Mouse (Mus musculus) limb, embryonic 13.5 days (tissue): ENCODE data around the gene Mgat3. TPM values are rescaled to one million over a fixed set of nuclear protein-coding genes. Genes with fewer than 3 reads are reported as not detected.

Experiments used
- ATAC-seq: fragments of 200-750 bp; cut with Nextera tagmentation; 2 replicates; pipeline ENCODE4 v1.8.0; 2017; ENCODE audit warnings: low read depth, moderate number of reproducible peaks, moderate TSS enrichment; ENCODE audit not compliant: low FRiP score
- H3K27ac ChIP-seq: fragments of 300-500 bp; sonication (generic); 2 replicates; pipeline ENCODE4 v1.5.1; 2015; ENCODE audit warnings: inconsistent platforms, mild to moderate bottlenecking, moderate library complexity
- H3K27me3 ChIP-seq: fragments of 300-500 bp; sonication (generic); 2 replicates; pipeline ENCODE4 v1.6.1; 2015; ENCODE audit warnings: mild to moderate bottlenecking, inconsistent platforms
- H3K36me3 ChIP-seq: fragments of 300-500 bp; sonication (generic); 2 replicates; pipeline ENCODE4 v1.6.1; 2015; ENCODE audit warnings: inconsistent platforms, mild to moderate bottlenecking, moderate library complexity
- H3K4me1 ChIP-seq: fragments of 300-500 bp; sonication (generic); 2 replicates; pipeline ENCODE4 v1.6.1; 2015; ENCODE audit warnings: inconsistent platforms
- H3K4me2 ChIP-seq: fragments of 300-500 bp; sonication (generic); replicated peaks from 2 replicates; pipeline ENCODE4 v1.6.1; 2015; ENCODE audit warnings: inconsistent platforms, mild to moderate bottlenecking, moderate library complexity
- H3K4me3 ChIP-seq: fragments of 300-500 bp; sonication (generic); 2 replicates; pipeline ENCODE4 v1.5.1; 2015; ENCODE audit warnings: moderate library complexity, mild to moderate bottlenecking, inconsistent platforms
- H3K9ac ChIP-seq: fragments of 300-500 bp; sonication (generic); 2 replicates; pipeline ENCODE4 v1.6.1; 2015; ENCODE audit warnings: mild to moderate bottlenecking, inconsistent platforms
- H3K9me3 ChIP-seq: fragments of 300-500 bp; sonication (generic); 2 replicates; pipeline ENCODE4 v1.6.1; 2016; ENCODE audit warnings: inconsistent platforms
- WGBS: fragments of 180-500 bp; shearing (Covaris S2); methylation state at CpG from one replicate; pipeline ENCODE4 v1.1.7; 2015; 5-methylcytosine and 5-hydroxymethylcytosine counted together
- polyA plus RNA-seq: library from polyadenylated mRNA; unstranded; fragments of >200 nt; fragmentation: Nextera tagmentation; extraction: Ambion mirVana; gene quantifications from 2 replicates; pipeline ENCODE4 v1.2.1, GENCODE M21; 2015

Gene Mgat3
- polyA plus RNA-seq, 1 experiment from 2014 or later, result 6.1 TPM

GRCm38 (mm10) chr15:80190075-80190474 is 16.6 kb downstream of the Mgat3 start:
- H3K27me3 ChIP-seq, result no peaks in the 10 kb centered on the region
- no peak overlapping the region for H3K9ac ChIP-seq
- no peak for ATAC-seq

GRCm38 (mm10) chr15:80191585-80192245 is 18.2 kb downstream of the Mgat3 start:
- no peaks in the 10 kb centered on the region for H3K9me3 ChIP-seq
- no peak overlapping the region for H3K4me3 ChIP-seq
- no peaks in the 10 kb centered on the region for H3K36me3 ChIP-seq
- no peak for ATAC-seq
- 60% methylated on average over 8 of the region's 8 CpGs for WGBS
- no peak overlapping the region for H3K4me2 ChIP-seq
- H3K9ac ChIP-seq, result no peak overlapping the region
- H3K4me1 ChIP-seq, result peaks cover 14% of the 10 kb centered on the region; the same call in 1 of the 2 replicates
- H3K27ac ChIP-seq, result no peak overlapping the region
- H3K27me3 ChIP-seq, result no peaks in the 10 kb centered on the region

More at GRCm38 (mm10) chr15:80190075-80190474, 16.6 kb downstream of the Mgat3 start:
- Histone ChIP-seq H3K27ac (no peak overlapping the region), H3K4me1 (peaks cover 14% of the 10 kb centered on the region; the same call in 1 of the 2 replicates), H3K4me2 (no peak overlapping the region), H3K4me3 (no peak overlapping the region), H3K36me3 (no peaks in the 10 kb centered on the region), H3K9me3 (no peaks in the 10 kb centered on the region)
- 82% methylated on average over 4 of the region's 4 CpGs for WGBS

- WGBS, result 89% methylated on average over 6 of the region's 6 CpGs
- Histone ChIP-seq H3K4me3 (no peak overlapping the region), H3K27me3 (no peaks in the 10 kb centered on the region), H3K9ac (no peak overlapping the region), H3K36me3 (no peaks in the 10 kb centered on the region), H3K4me2 (no peak overlapping the region), H3K27ac (no peak overlapping the region), H3K9me3 (no peaks in the 10 kb centered on the region), H3K4me1 (peaks cover 14% of the 10 kb centered on the region; the same call in 1 of the 2 replicates)
- ATAC-seq, result no peak
Measured at GRCm38 (mm10) chr15:80192246-80192585, 18.7 kb downstream of the Mgat3 start.

GRCm38 (mm10) chr15:80192847-80193246 is 19.3 kb downstream of the Mgat3 start:
- Histone ChIP-seq H3K4me1 (peaks cover 14% of the 10 kb centered on the region; the same call in 1 of the 2 replicates), H3K9me3 (no peaks in the 10 kb centered on the region), H3K4me2 (no peak overlapping the region), H3K9ac (no peak overlapping the region), H3K27ac (no peak overlapping the region), H3K36me3 (no peaks in the 10 kb centered on the region; the same call in 1 of the 2 replicates), H3K4me3 (no peak overlapping the region), H3K27me3 (no peaks in the 10 kb centered on the region)
- ATAC-seq, result no peak
- WGBS, result 81% methylated on average over 7 of the region's 7 CpGs

- 55% methylated on average over 2 of the region's 2 CpGs for WGBS
- Histone ChIP-seq H3K4me3 (no peak overlapping the region), H3K9me3 (no peaks in the 10 kb centered on the region), H3K36me3 (peaks cover 4% of the 10 kb centered on the region; the same call in 1 of the 2 replicates), H3K27me3 (no peaks in the 10 kb centered on the region), H3K9ac (no peak overlapping the region), H3K4me1 (no peaks in the 10 kb centered on the region), H3K27ac (no peak overlapping the region), H3K4me2 (no peak overlapping the region)
- ATAC-seq, result no peak
Measured at GRCm38 (mm10) chr15:80199556-80199955, 26.0 kb downstream of the Mgat3 start.

- H3K9me3 ChIP-seq, result no peaks in the 10 kb centered on the region
- no peak overlapping the region for H3K4me3 ChIP-seq
- H3K4me1 ChIP-seq, result no peaks in the 10 kb centered on the region
- peaks cover 4% of the 10 kb centered on the region; the same call in 1 of the 2 replicates for H3K36me3 ChIP-seq
- WGBS, result 85% methylated on average over 6 of the region's 6 CpGs
- H3K27ac ChIP-seq, result no peak overlapping the region
- no peaks in the 10 kb centered on the region for H3K27me3 ChIP-seq
- no peak overlapping the region for H3K9ac ChIP-seq
- no peak for ATAC-seq
- no peak overlapping the region for H3K4me2 ChIP-seq
Measured at GRCm38 (mm10) chr15:80202111-80202775, 28.7 kb downstream of the Mgat3 start.

GRCm38 (mm10) chr15:80203406-80203805 is 29.9 kb downstream of the Mgat3 start:
- H3K4me3 ChIP-seq, result no peak overlapping the region
- no peaks in the 10 kb centered on the region for H3K4me1 ChIP-seq
- H3K27me3 ChIP-seq, result no peaks in the 10 kb centered on the region
- H3K4me2 ChIP-seq, result no peak overlapping the region
- no peak overlapping the region for H3K9ac ChIP-seq
- H3K36me3 ChIP-seq, result 0 out of 2 replicates have a peak, but pooled peaks cover 4% of the 10 kb centered on the region
- no peaks in the 10 kb centered on the region for H3K9me3 ChIP-seq
- ATAC-seq, result no peak
- 29% methylated on average over 4 of the region's 4 CpGs for WGBS
- H3K27ac ChIP-seq, result no peak overlapping the region

GRCm38 (mm10) chr15:80206057-80206565 is 32.6 kb downstream of the Mgat3 start:
- Histone ChIP-seq H3K9me3 (no peaks in the 10 kb centered on the region), H3K4me2 (no peak overlapping the region), H3K27me3 (no peaks in the 10 kb centered on the region), H3K4me3 (no peak overlapping the region), H3K36me3 (peaks cover 5% of the 10 kb centered on the region), H3K9ac (no peak overlapping the region), H3K4me1 (no peaks in the 10 kb centered on the region), H3K27ac (no peak overlapping the region)
- ATAC-seq, result no peak
- WGBS, result 86% methylated on average over 3 of the region's 3 CpGs

GRCm38 (mm10) chr15:80208446-80208845 is 34.9 kb downstream of the Mgat3 start:
- Histone ChIP-seq H3K4me2 (no peak overlapping the region), H3K9ac (no peak overlapping the region), H3K4me3 (no peak overlapping the region), H3K36me3 (peaks cover 25% of the 10 kb centered on the region), H3K27me3 (no peaks in the 10 kb centered on the region), H3K9me3 (no peaks in the 10 kb centered on the region), H3K27ac (no peak overlapping the region), H3K4me1 (no peaks in the 10 kb centered on the region)
- WGBS, result 38% methylated on average over 4 of the region's 4 CpGs
- no peak for ATAC-seq

- Histone ChIP-seq H3K36me3 (peaks cover 43% of the 10 kb centered on the region), H3K4me3 (no peak overlapping the region), H3K4me1 (no peaks in the 10 kb centered on the region), H3K4me2 (no peak overlapping the region), H3K9ac (no peak overlapping the region), H3K27ac (no peak overlapping the region), H3K27me3 (no peaks in the 10 kb centered on the region), H3K9me3 (no peaks in the 10 kb centered on the region)
- ATAC-seq, result no peak
Measured at GRCm38 (mm10) chr15:80213688-80214087, 40.2 kb downstream of the Mgat3 start.

GRCm38 (mm10) chr15:80215716-80216479 is 42.4 kb downstream of the Mgat3 start:
- H3K4me3 ChIP-seq, result no peak overlapping the region
- ATAC-seq, result no peak
- no peak overlapping the region for H3K9ac ChIP-seq
- no peaks in the 10 kb centered on the region for H3K27me3 ChIP-seq
- no peak overlapping the region for H3K4me2 ChIP-seq
- H3K9me3 ChIP-seq, result no peaks in the 10 kb centered on the region
- 19% methylated on average over 10 of the region's 10 CpGs for WGBS
- peaks cover 41% of the 10 kb centered on the region for H3K36me3 ChIP-seq
- H3K4me1 ChIP-seq, result 0 out of 2 replicates have a peak, but pooled peaks cover 5% of the 10 kb centered on the region
- H3K27ac ChIP-seq, result no peak overlapping the region

GRCm38 (mm10) chr15:80216480-80216820 is 42.9 kb downstream of the Mgat3 start:
- H3K36me3 ChIP-seq, result peaks cover 35% of the 10 kb centered on the region
- H3K4me3 ChIP-seq, result no peak overlapping the region
- no peak overlapping the region for H3K9ac ChIP-seq
- no peak for ATAC-seq
- WGBS, result 65% methylated on average over 9 of the region's 9 CpGs
- no peak overlapping the region for H3K27ac ChIP-seq
- no peak overlapping the region for H3K4me2 ChIP-seq
- no peaks in the 10 kb centered on the region for H3K27me3 ChIP-seq
- no peaks in the 10 kb centered on the region for H3K9me3 ChIP-seq
- 0 out of 2 replicates have a peak, but pooled peaks cover 5% of the 10 kb centered on the region for H3K4me1 ChIP-seq
